Mouse (Mus musculus) liver, postnatal 0 days (tissue): ENCODE data around the gene C2cd4a.

ENCODE experiments used
- CTCF ChIP-seq: sonication (generic); IDR thresholded peaks from 2 replicates; pipeline ENCODE4 v1.5.1; 2016; ENCODE audit warnings: antibody characterized with exemption, low read depth
- EP300 ChIP-seq: IDR thresholded peaks from 2 replicates; pipeline ENCODE4 v1.6.1; 2016; ENCODE audit warnings: antibody characterized with exemption, low read depth, mild to moderate bottlenecking

DNA sequence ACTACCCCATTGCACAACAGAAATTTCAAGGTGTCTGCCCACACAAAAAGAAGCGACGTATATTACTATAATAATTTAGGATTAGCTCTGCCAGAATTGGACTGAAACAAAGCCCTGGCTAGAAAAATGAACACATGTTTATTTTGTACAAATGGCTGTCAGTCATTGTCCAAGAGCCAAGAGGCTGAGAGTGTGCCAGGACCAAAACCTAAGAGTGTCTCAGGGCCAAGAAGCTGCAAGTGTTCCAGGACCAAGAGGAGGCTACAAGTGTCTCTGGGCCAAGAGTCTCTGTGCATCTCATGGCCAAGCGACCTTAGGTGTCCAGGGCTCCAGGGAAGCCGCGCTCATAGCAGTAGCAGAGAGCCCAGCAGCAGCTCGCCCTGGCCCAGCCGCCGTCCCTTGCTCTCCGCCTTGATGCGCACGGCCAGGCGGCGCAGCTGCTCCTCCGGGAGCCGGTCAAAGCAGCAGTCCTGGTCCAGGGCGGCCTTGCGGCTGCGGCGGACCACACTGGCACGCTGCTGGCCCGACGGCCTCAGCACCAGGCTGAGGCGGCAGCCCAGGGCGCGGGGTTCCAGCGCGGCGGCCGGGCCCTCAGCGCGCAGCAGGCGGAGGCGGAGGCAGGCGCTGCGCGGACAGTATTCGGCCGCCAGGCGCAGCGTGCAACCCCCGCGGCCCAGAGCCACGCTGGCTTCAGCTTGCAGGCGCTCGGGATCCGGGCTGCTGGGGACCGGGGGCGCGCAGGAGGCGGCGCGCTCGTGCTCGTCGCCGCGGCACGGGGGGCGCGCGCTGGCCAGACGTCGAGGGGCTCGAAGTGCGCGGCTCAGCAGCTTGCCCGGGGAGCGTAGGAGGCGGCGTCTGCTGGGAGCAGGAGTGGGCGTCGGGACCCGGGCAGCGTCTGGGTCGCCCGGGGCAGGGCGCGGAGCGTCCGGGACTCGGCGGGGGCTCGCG is 1.4 kb downstream of the C2cd4a start:
- TF ChIP-seq EP300, result no peak
- TF ChIP-seq CTCF, result no peak
